Mouse (Mus musculus): ENCODE measurements around the gene Asxl2. TPM values are rescaled to one million over a fixed set of nuclear protein-coding genes. Genes with fewer than 3 reads are reported as not detected.
A peak's percentile ranks its signal among the peaks of the same experiment; 100 is the strongest.

Asxl2 gene
- total and polyA plus RNA-seq, 2 experiments from 2014 or later = 9.5 to 16.0 TPM

DNA sequence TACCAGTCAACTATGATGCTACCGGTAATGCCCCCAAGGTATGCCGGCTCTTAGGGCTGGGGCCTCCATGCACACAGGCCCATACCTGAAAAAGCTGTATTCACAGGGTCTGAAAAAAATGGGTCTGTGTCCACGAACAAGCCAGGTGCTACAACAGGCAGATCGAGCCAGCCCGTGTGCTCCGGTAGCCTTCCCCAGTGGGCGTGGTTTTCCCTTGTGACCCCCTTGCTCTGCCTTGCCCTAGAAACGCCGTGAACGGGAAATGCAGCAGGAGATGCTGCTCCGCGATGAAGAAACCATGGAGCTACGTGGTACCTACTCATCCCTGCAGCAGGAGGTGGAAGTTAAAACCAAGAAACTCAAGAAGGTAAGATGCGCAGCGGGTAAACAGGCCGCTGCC lies 38.8 kb upstream of the Asxl2 start:
- WGBS = 94% methylated on average over 16 of the region's 16 CpGs
- Histone ChIP-seq H3K27ac (ENCODE audit: low read depth, low read length) (no peak overlapping the region), H3K4me1 (ENCODE audit: insufficient read depth, low read length) (peaks cover 3% of the 10 kb centered on the region; the same call in 1 of the 2 replicates), H3K4me2 (ENCODE audit: low read depth, low read length, poor library complexity, severe bottlenecking) (no peak overlapping the region), H3K9ac (replicated peaks; ENCODE audit: low read length, poor library complexity, severe bottlenecking) (no peak overlapping the region), H3K4me3 (ENCODE audit: low read depth, low read length) (no peak overlapping the region), H3K27me3 (ENCODE audit: insufficient read depth, low read length) (no peaks in the 10 kb centered on the region), H3K9me3 (ENCODE audit: low read length) (no peaks in the 10 kb centered on the region), H3K36me3 (ENCODE audit: insufficient read depth, low read length) (peaks cover 41% of the 10 kb centered on the region)
- no peak for TF ChIP-seq CTCF (IDR thresholded peaks at IDR 0.05)
- DNase-seq (ENCODE audit: low spot score) (no peak), ATAC-seq (ENCODE audit: low FRiP score) (no peak)

DNA sequence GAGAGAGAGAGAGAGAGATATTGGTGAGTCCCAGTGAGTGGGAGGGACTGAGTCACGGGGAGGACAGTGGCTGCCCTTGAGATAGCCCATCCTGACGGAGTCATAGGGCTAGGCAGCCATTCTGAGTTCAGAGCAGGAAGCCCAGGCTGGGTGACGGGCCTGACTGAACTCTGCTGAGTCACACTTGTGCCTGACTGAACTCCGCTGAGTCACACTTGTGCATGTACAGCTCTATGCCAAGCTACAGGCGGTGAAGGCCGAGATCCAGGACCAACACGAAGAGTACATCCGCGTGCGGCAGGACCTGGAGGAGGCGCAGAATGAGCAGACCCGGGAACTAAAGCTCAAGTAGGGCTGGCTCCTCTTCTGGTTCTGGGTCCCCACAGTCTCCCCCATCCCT lies 37.3 kb upstream of the Asxl2 start:
- TF ChIP-seq CTCF (IDR thresholded peaks at IDR 0.05) = no peak
- Histone ChIP-seq H3K4me2 (ENCODE audit: low read depth, low read length, poor library complexity, severe bottlenecking) (no peak overlapping the region), H3K27ac (ENCODE audit: low read depth, low read length) (no peak overlapping the region), H3K9ac (replicated peaks; ENCODE audit: low read length, poor library complexity, severe bottlenecking) (no peak overlapping the region), H3K36me3 (ENCODE audit: insufficient read depth, low read length) (peaks cover 50% of the 10 kb centered on the region), H3K9me3 (ENCODE audit: low read length) (no peaks in the 10 kb centered on the region), H3K4me1 (ENCODE audit: insufficient read depth, low read length) (peaks cover 3% of the 10 kb centered on the region; the same call in 1 of the 2 replicates), H3K27me3 (ENCODE audit: insufficient read depth, low read length) (no peaks in the 10 kb centered on the region), H3K4me3 (ENCODE audit: low read depth, low read length) (no peak overlapping the region)
- DNase-seq (ENCODE audit: low spot score) (no peak), ATAC-seq (ENCODE audit: low FRiP score) (no peak)
- WGBS = 96% methylated on average over 12 of the region's 12 CpGs

DNA sequence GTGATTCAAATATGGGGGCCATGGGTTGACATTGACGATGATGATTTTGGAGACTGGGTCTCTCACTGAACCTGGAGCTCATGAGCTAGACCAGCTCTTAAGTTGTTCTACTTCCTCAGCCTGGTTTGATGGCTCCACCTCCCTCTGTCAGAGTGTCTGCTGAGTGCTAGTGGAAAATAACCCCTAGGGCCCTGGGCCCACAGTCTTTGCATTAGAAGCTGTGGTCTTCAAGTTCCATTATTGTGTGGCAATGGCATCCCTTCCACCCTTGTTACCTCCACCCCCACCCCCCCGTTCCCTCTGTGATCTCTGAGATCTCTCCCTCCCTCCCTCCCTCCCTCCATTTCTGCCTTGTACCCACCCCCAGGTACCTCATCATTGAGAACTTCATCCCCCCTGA lies 36.6 kb upstream of the Asxl2 start:
- no peak for DNase-seq (ENCODE audit: low spot score)
- Histone ChIP-seq H3K27ac (ENCODE audit: low read depth, low read length) (no peak overlapping the region), H3K36me3 (ENCODE audit: insufficient read depth, low read length) (peaks cover 53% of the 10 kb centered on the region), H3K27me3 (ENCODE audit: insufficient read depth, low read length) (no peaks in the 10 kb centered on the region), H3K9ac (replicated peaks; ENCODE audit: low read length, poor library complexity, severe bottlenecking) (no peak overlapping the region), H3K4me2 (ENCODE audit: low read depth, low read length, poor library complexity, severe bottlenecking) (no peak overlapping the region), H3K9me3 (ENCODE audit: low read length) (no peaks in the 10 kb centered on the region), H3K4me1 (ENCODE audit: insufficient read depth, low read length) (peaks cover 3% of the 10 kb centered on the region; the same call in 1 of the 2 replicates), H3K4me3 (ENCODE audit: low read depth, low read length) (no peak overlapping the region)
- 85% methylated on average over 2 of the region's 2 CpGs for WGBS
- no peak for TF ChIP-seq CTCF (IDR thresholded peaks at IDR 0.05)
- no peak for ATAC-seq (ENCODE audit: low FRiP score)

DNA sequence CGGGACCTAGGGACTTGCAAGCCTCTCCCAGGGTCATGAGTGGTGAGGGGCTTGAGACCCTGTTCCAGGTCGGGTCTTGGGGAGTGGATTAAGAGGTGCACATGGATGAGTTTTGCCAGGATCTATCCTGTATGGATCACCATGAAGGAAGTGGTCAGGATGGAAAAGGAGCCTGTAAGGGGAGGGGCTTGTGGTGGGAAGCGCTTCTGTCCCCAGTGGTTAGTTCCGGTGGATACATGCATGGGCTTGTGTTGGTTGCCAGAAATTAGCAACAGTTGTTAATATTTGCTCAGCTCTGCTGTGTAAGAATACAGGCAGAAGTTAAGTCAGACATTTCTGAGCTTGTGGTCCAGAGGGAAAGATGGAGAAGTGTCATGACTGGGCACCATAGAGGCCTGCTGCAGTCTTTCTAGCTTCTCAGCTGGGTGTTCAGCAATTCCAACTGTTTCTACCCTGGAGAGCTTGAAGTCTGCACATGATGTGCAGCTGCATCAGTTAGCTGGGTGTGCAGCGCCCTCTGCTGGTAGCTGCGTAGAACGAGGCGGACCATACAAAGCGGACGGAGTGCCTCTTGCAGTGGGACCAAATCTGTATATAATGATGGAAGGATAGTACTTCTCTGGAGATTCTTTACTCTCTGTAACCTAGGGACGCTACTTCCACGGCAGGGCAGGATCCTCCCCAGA lies 35.9 kb upstream of the Asxl2 start:
- H3K9me3 ChIP-seq (ENCODE audit: low read length) = no peaks in the 10 kb centered on the region
- H3K9ac ChIP-seq (replicated peaks; ENCODE audit: low read length, poor library complexity, severe bottlenecking) = no peak overlapping the region
- peaks cover 48% of the 10 kb centered on the region for H3K36me3 ChIP-seq (ENCODE audit: insufficient read depth, low read length)
- peak; percentile 94 for TF ChIP-seq CTCF (IDR thresholded peaks at IDR 0.05)
- no peaks in the 10 kb centered on the region for H3K27me3 ChIP-seq (ENCODE audit: insufficient read depth, low read length)
- WGBS = 28% methylated on average over 12 of the region's 12 CpGs
- ATAC-seq (ENCODE audit: low FRiP score) (peak; percentile 73), DNase-seq (ENCODE audit: low spot score) (peak; percentile 88)
- no peak overlapping the region for H3K4me3 ChIP-seq (ENCODE audit: low read depth, low read length)
- H3K4me1 ChIP-seq (ENCODE audit: insufficient read depth, low read length) = no peaks in the 10 kb centered on the region
- no peak overlapping the region for H3K4me2 ChIP-seq (ENCODE audit: low read depth, low read length, poor library complexity, severe bottlenecking)
- H3K27ac ChIP-seq (ENCODE audit: low read depth, low read length) = no peak overlapping the region

DNA sequence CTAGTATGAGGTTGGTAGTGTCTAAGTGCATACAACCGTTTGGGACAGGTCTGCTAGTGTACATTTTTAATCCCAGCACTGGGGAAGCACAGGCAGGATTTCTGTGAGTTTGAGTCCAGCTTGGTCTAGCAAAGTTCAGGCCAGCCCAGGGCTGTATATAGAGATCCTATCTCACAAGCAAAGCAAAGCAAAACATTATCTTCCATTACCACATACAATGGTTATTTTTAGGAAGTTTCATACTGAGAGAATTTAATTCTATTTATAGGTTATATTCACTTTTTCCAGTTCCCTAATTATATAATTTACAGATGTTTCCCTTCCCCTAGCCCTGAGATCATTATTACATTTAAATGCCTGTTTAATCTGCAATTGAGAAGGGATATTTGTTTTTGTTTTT lies 35.4 kb upstream of the Asxl2 start:
- H3K27ac ChIP-seq (ENCODE audit: low read depth, low read length) = no peak overlapping the region
- no peak overlapping the region for H3K9ac ChIP-seq (replicated peaks; ENCODE audit: low read length, poor library complexity, severe bottlenecking)
- DNase-seq (ENCODE audit: low spot score) = no peak
- no peaks in the 10 kb centered on the region for H3K27me3 ChIP-seq (ENCODE audit: insufficient read depth, low read length)
- H3K36me3 ChIP-seq (ENCODE audit: insufficient read depth, low read length) = peaks cover 45% of the 10 kb centered on the region
- no peaks in the 10 kb centered on the region for H3K4me1 ChIP-seq (ENCODE audit: insufficient read depth, low read length)
- no peak overlapping the region for H3K4me2 ChIP-seq (ENCODE audit: low read depth, low read length, poor library complexity, severe bottlenecking)
- no peak for ATAC-seq (ENCODE audit: low FRiP score)
- WGBS = 86% methylated on average over 1 of the region's 1 CpGs
- no peak overlapping the region for H3K4me3 ChIP-seq (ENCODE audit: low read depth, low read length)
- no peak for TF ChIP-seq CTCF (IDR thresholded peaks at IDR 0.05)
- H3K9me3 ChIP-seq (ENCODE audit: low read length) = no peaks in the 10 kb centered on the region

DNA sequence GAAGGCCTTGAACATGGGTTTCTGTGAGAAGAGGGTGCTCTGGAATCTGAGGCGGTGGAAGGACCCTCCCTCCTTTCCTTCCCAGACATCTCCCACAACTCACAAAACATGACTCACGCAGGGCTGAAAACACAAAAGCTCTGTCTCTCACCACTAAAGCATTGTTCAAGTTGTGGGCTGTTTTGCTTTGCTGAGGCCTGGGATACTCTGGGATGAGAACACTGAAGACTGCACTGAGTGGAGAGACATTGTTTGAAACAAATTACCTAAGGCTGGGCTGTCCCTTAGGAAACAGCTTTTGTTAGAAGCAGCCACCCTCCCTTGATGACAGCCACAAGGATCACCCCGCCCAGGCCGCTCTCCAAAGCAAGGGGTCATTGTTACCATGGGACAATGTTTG lies 33.5 kb upstream of the Asxl2 start:
- TF ChIP-seq CTCF (IDR thresholded peaks at IDR 0.05) = no peak
- 75% methylated on average over 4 of the region's 4 CpGs for WGBS
- Histone ChIP-seq H3K4me1 (ENCODE audit: insufficient read depth, low read length) (no peaks in the 10 kb centered on the region), H3K4me2 (ENCODE audit: low read depth, low read length, poor library complexity, severe bottlenecking) (no peak overlapping the region), H3K9me3 (ENCODE audit: low read length) (no peaks in the 10 kb centered on the region), H3K36me3 (ENCODE audit: insufficient read depth, low read length) (peaks cover 39% of the 10 kb centered on the region), H3K9ac (replicated peaks; ENCODE audit: low read length, poor library complexity, severe bottlenecking) (no peak overlapping the region), H3K4me3 (ENCODE audit: low read depth, low read length) (no peak overlapping the region), H3K27ac (ENCODE audit: low read depth, low read length) (no peak overlapping the region), H3K27me3 (ENCODE audit: insufficient read depth, low read length) (no peaks in the 10 kb centered on the region)
- ATAC-seq (ENCODE audit: low FRiP score) = no peak
- no peak for DNase-seq (ENCODE audit: low spot score)
